Mouse (Mus musculus) midbrain, postnatal 0 days (tissue): ENCODE data around the gene Meis2. TPM values are rescaled to one million over a fixed set of nuclear protein-coding genes. Genes with fewer than 3 reads are reported as not detected.
A peak's percentile ranks its signal among the peaks of the same experiment; 100 is the strongest.

ENCODE experiments used
- ATAC-seq: fragments of 200-750 bp; cut with Nextera tagmentation; 2 replicates; pipeline ENCODE4 v1.8.0; 2017; ENCODE audit warnings: moderate number of reproducible peaks, mild to moderate bottlenecking, moderate TSS enrichment, moderate library complexity; ENCODE audit not compliant: low FRiP score
- DNase-seq: peaks from one replicate; pipeline ENCODE4 v3.0.0-alpha.2; 2015; ENCODE audit warnings: low spot score
- H3K27ac ChIP-seq: fragments of 300-500 bp; sonication (generic); 2 replicates; pipeline ENCODE4 v1.5.1; 2014; ENCODE audit warnings: low read depth, mild to moderate bottlenecking, low read length, mixed read lengths
- H3K27me3 ChIP-seq: fragments of 300-500 bp; sonication (generic); 2 replicates; pipeline ENCODE4 v1.6.1; 2014; ENCODE audit warnings: low read length, control low read depth, mixed read lengths; ENCODE audit not compliant: insufficient read depth
- H3K36me3 ChIP-seq: fragments of 300-500 bp; sonication (generic); 2 replicates; pipeline ENCODE4 v1.6.1; 2014; ENCODE audit warnings: low read length, control low read depth, mixed read lengths; ENCODE audit not compliant: insufficient read depth
- H3K4me1 ChIP-seq: fragments of 300-500 bp; sonication (generic); 2 replicates; pipeline ENCODE4 v1.6.1; 2014; ENCODE audit warnings: mild to moderate bottlenecking, control low read depth, antibody characterized with exemption, low read length, mixed read lengths; ENCODE audit not compliant: insufficient read depth
- H3K4me2 ChIP-seq: fragments of 300-500 bp; sonication (generic); 2 replicates; pipeline ENCODE4 v1.6.1; 2014; ENCODE audit warnings: low read depth, mild to moderate bottlenecking, low read length, mixed read lengths; ENCODE audit not compliant: poor library complexity, severe bottlenecking
- H3K4me3 ChIP-seq: fragments of 300-500 bp; sonication (generic); 2 replicates; pipeline ENCODE4 v1.5.1; 2014; ENCODE audit warnings: low read depth, mild to moderate bottlenecking, low read length, moderate library complexity
- H3K9ac ChIP-seq: fragments of 300-500 bp; sonication (generic); replicated peaks from 2 replicates; pipeline ENCODE4 v1.6.1; 2014; ENCODE audit warnings: mild to moderate bottlenecking, low read length, moderate library complexity, mixed read lengths; ENCODE audit not compliant: poor library complexity, severe bottlenecking
- H3K9me3 ChIP-seq: fragments of 300-500 bp; sonication (generic); 2 replicates; pipeline ENCODE4 v1.6.1; 2016; ENCODE audit warnings: low read length, control low read depth
- CTCF ChIP-seq: IDR thresholded peaks from 2 replicates; pipeline ENCODE4 v1.5.1; 2016; ENCODE audit warnings: antibody characterized with exemption, mild to moderate bottlenecking
- WGBS: fragments of 180-500 bp; shearing (Covaris S2); extraction: QIAGEN DNeasy Blood & Tissue Kit; methylation state at CpG from one replicate; pipeline ENCODE4 v1.1.7; 2014; 5-methylcytosine and 5-hydroxymethylcytosine counted together
- polyA plus RNA-seq: library from polyadenylated mRNA; unstranded; fragments of >200 nt; fragmentation: Nextera tagmentation; extraction: Ambion mirVana; gene quantifications from 2 replicates; pipeline ENCODE4 v1.2.1, GENCODE M21; 2015
- total RNA-seq: library from RNA; depleted of rRNA; stranded (reverse); fragments of >200 nt; gene quantifications from 2 replicates; pipeline ENCODE4 v1.2.3, GENCODE M21; 2014

The Meis2 gene
- total and polyA plus RNA-seq, 2 experiments from 2014 or later = 52.1 to 147 TPM

GRCm38 (mm10) chr2:115984952-115985351, 80.7 kb downstream of the Meis2 start:
- H3K36me3 ChIP-seq = no peaks in the 10 kb centered on the region
- no peak overlapping the region for H3K27ac ChIP-seq
- no peak overlapping the region for H3K4me2 ChIP-seq
- WGBS = 65% methylated on average over 9 of the region's 9 CpGs
- no peaks in the 10 kb centered on the region for H3K27me3 ChIP-seq
- no peak for TF ChIP-seq CTCF
- H3K9ac ChIP-seq = no peak overlapping the region
- no peaks in the 10 kb centered on the region for H3K9me3 ChIP-seq
- no peaks in the 10 kb centered on the region for H3K4me1 ChIP-seq
- no peak overlapping the region for H3K4me3 ChIP-seq
- DNase-seq (no peak), ATAC-seq (no peak)

GRCm38 (mm10) chr2:115984487-115984886, 81.2 kb downstream of the Meis2 start:
- H3K36me3 ChIP-seq = no peaks in the 10 kb centered on the region
- WGBS = 74% methylated on average over 4 of the region's 4 CpGs
- no peak for DNase-seq
- H3K9ac ChIP-seq = no peak overlapping the region
- H3K4me3 ChIP-seq = no peak overlapping the region
- TF ChIP-seq CTCF = no peak
- no peak overlapping the region for H3K4me2 ChIP-seq
- H3K9me3 ChIP-seq = no peaks in the 10 kb centered on the region
- ATAC-seq = no peak
- H3K27ac ChIP-seq = no peak overlapping the region
- no peaks in the 10 kb centered on the region for H3K4me1 ChIP-seq
- H3K27me3 ChIP-seq = no peaks in the 10 kb centered on the region

GRCm38 (mm10) chr2:115980490-115980889, 85.1 kb downstream of the Meis2 start:
- ATAC-seq = no peak
- no peak for TF ChIP-seq CTCF

GRCm38 (mm10) chr2:115979683-115980476, 85.8 kb downstream of the Meis2 start:
- 36% methylated on average over 14 of the region's 14 CpGs for WGBS
- no peak overlapping the region for H3K27ac ChIP-seq
- no peaks in the 10 kb centered on the region for H3K27me3 ChIP-seq
- H3K4me1 ChIP-seq = no peaks in the 10 kb centered on the region
- no peaks in the 10 kb centered on the region for H3K9me3 ChIP-seq
- H3K36me3 ChIP-seq = 0 out of 2 replicates have a peak, but pooled peaks cover 2% of the 10 kb centered on the region
- H3K4me3 ChIP-seq = no peak overlapping the region
- peak; percentile 80 for ATAC-seq
- no peak overlapping the region for H3K4me2 ChIP-seq
- peak; percentile 24 for TF ChIP-seq CTCF
- DNase-seq = peak; percentile 46
- no peak overlapping the region for H3K9ac ChIP-seq

More at GRCm38 (mm10) chr2:115980490-115980889, 85.1 kb downstream of the Meis2 start:
- no peak overlapping the region for H3K4me2 ChIP-seq
- H3K4me1 ChIP-seq = no peaks in the 10 kb centered on the region
- DNase-seq = no peak
- H3K27me3 ChIP-seq = no peaks in the 10 kb centered on the region
- no peak overlapping the region for H3K4me3 ChIP-seq
- H3K36me3 ChIP-seq = 0 out of 2 replicates have a peak, but pooled peaks cover 2% of the 10 kb centered on the region
- no peak overlapping the region for H3K27ac ChIP-seq
- H3K9ac ChIP-seq = no peak overlapping the region
- no peaks in the 10 kb centered on the region for H3K9me3 ChIP-seq

- 0 out of 2 replicates have a peak, but pooled peaks cover 2% of the 10 kb centered on the region for H3K36me3 ChIP-seq
- H3K9me3 ChIP-seq = no peaks in the 10 kb centered on the region
- DNase-seq (no peak), ATAC-seq (no peak)
- no peaks in the 10 kb centered on the region for H3K4me1 ChIP-seq
- no peak overlapping the region for H3K4me2 ChIP-seq
- no peak overlapping the region for H3K9ac ChIP-seq
- 72% methylated on average over 5 of the region's 5 CpGs for WGBS
- TF ChIP-seq CTCF = no peak
- H3K4me3 ChIP-seq = no peak overlapping the region
- no peaks in the 10 kb centered on the region for H3K27me3 ChIP-seq
- no peak overlapping the region for H3K27ac ChIP-seq
Observed at GRCm38 (mm10) chr2:115978666-115979065, 87.0 kb downstream of the Meis2 start.

- Histone ChIP-seq H3K4me1 (no peaks in the 10 kb centered on the region), H3K4me3 (no peak overlapping the region), H3K9me3 (no peaks in the 10 kb centered on the region), H3K36me3 (no peaks in the 10 kb centered on the region), H3K9ac (no peak overlapping the region), H3K27ac (no peak overlapping the region), H3K4me2 (no peak overlapping the region), H3K27me3 (no peaks in the 10 kb centered on the region)
- no peak for TF ChIP-seq CTCF
- DNase-seq (no peak), ATAC-seq (no peak)
- 83% methylated on average over 3 of the region's 3 CpGs for WGBS
Observed at GRCm38 (mm10) chr2:115971296-115971805, 94.3 kb downstream of the Meis2 start.
